Mouse (Mus musculus): Measurements from ENCODE around the gene Tbc1d5.

The Tbc1d5 gene

GRCm38 (mm10) chr17:51179195-51179953 lies at the start of gene Tbc1d5:
Tbc1d5 (minus strand) TSS chr17:51179352.
- peak; percentile 95 for DNase-seq

GRCm38 (mm10) chr17:51226056-51226455 lies 46.9 kb upstream of the Tbc1d5 start:
- DNase-seq, result no peak

- no peak for DNase-seq
These were observed 44.0 kb upstream of the Tbc1d5 start for GRCm38 (mm10) chr17:51223152-51223551.

- DNase-seq, result no peak
These were observed 41.9 kb upstream of the Tbc1d5 start for GRCm38 (mm10) chr17:51221075-51221474.

GRCm38 (mm10) chr17:51219897-51220296 lies 40.7 kb upstream of the Tbc1d5 start:
- no peak for DNase-seq

- no peak for DNase-seq
These were observed 37.3 kb upstream of the Tbc1d5 start for GRCm38 (mm10) chr17:51216426-51216825.

- DNase-seq, result no peak
These were observed 30.4 kb upstream of the Tbc1d5 start for GRCm38 (mm10) chr17:51209565-51209964.

GRCm38 (mm10) chr17:51204643-51205042 lies 25.5 kb upstream of the Tbc1d5 start:
- no peak for DNase-seq

- DNase-seq, result no peak
These were observed 16.4 kb upstream of the Tbc1d5 start for GRCm38 (mm10) chr17:51195561-51195960.

GRCm38 (mm10) chr17:51194787-51195186 lies 15.6 kb upstream of the Tbc1d5 start:
- DNase-seq, result no peak

GRCm38 (mm10) chr17:51191381-51191780 lies 12.2 kb upstream of the Tbc1d5 start:
- DNase-seq, result no peak

- no peak for DNase-seq
These were observed 3.6 kb upstream of the Tbc1d5 start for GRCm38 (mm10) chr17:51182715-51183114.

- peak; percentile 75 for DNase-seq
These were observed 509 bp downstream of the Tbc1d5 start for GRCm38 (mm10) chr17:51178491-51179194.

GRCm38 (mm10) chr17:51177923-51178322 lies 1.2 kb downstream of the Tbc1d5 start:
- peak; percentile 18 for DNase-seq

- no peak for DNase-seq
These were observed 6.8 kb downstream of the Tbc1d5 start for GRCm38 (mm10) chr17:51172332-51172731.

GRCm38 (mm10) chr17:51171504-51171903 lies 7.6 kb downstream of the Tbc1d5 start:
- no peak for DNase-seq

- no peak for DNase-seq
These were observed 9.2 kb downstream of the Tbc1d5 start for GRCm38 (mm10) chr17:51169911-51170310.

- DNase-seq, result no peak
These were observed 16.8 kb downstream of the Tbc1d5 start for GRCm38 (mm10) chr17:51162366-51162765.

GRCm38 (mm10) chr17:51159261-51159660 lies 19.9 kb downstream of the Tbc1d5 start:
- DNase-seq, result no peak

- no peak for DNase-seq
These were observed 28.2 kb downstream of the Tbc1d5 start for GRCm38 (mm10) chr17:51150999-51151398.

- DNase-seq, result no peak
These were observed 34.2 kb downstream of the Tbc1d5 start for GRCm38 (mm10) chr17:51144983-51145382.

- no peak for DNase-seq
These were observed 37.1 kb downstream of the Tbc1d5 start for GRCm38 (mm10) chr17:51142095-51142494.

- DNase-seq, result peak; percentile 61
These were observed 68.0 kb downstream of the Tbc1d5 start for GRCm38 (mm10) chr17:51111194-51111593.

GRCm38 (mm10) chr17:51104294-51104693 lies 74.9 kb downstream of the Tbc1d5 start:
- no peak for DNase-seq

All from retina, postnatal 1 day (tissue).